Mouse (Mus musculus): Measurements from ENCODE around the gene Zfp277. TPM values are rescaled to one million over a fixed set of nuclear protein-coding genes. Genes with fewer than 3 reads are reported as not detected.

Zfp277 gene
- total and polyA plus RNA-seq, 2 experiments from 2014 or later: 24.6 to 31.1 TPM

DNA sequence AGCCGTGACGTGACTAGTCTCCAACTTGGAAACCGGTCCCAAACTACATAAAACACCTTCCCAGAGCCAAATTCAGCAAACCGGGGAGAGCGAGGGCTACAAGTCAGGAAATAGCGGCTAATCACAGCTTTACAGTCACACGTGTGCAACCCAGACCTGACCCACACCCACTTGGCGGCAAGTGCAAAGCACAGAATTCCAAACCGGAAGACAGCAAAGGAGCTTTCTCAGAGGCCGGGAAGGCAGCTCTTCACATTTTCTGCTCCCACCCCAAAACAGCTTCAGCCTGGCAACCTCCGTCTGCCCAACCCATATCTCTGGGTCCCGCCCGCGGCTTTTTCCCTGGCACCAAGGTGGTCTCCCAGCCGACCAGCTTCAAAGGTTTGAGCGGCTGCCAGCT, 496 bp downstream of the Zfp277 start:
- peak; percentile 63 for DNase-seq (ENCODE audit: low spot score)
- 2% methylated on average over 16 of the region's 16 CpGs for WGBS
- no peaks in the 10 kb centered on the region for H3K9me3 ChIP-seq (ENCODE audit: low read length)

DNA sequence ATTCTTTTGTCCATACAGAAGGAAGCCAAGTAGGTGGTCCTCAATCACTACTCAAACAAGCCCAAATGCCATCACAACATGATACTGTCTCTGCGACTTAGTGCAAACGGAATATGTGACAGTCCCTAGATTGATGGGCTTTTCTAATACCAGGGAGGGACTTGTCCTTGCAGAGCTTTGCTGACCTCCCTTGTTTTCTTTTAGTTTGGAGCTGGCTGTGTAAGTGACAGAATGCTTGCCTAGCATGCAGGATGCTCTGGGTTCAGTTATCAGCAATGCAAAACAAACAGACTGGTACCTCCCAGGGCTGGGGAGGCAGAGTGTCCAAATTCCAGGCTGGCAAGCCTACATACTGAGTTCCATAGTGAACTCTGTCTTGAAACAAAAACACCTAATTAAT, 7.7 kb downstream of the Zfp277 start:
- Histone ChIP-seq H3K36me3 (ENCODE audit: insufficient read depth, low read length) (no peaks in the 10 kb centered on the region), H3K9ac (replicated peaks; ENCODE audit: low read length) (no peak overlapping the region), H3K4me2 (ENCODE audit: low read depth, low read length) (no peak overlapping the region), H3K27me3 (ENCODE audit: insufficient read depth, low read length) (no peaks in the 10 kb centered on the region), H3K4me1 (ENCODE audit: insufficient read depth, low read length) (no peaks in the 10 kb centered on the region; the same call in 1 of the 2 replicates), H3K4me3 (ENCODE audit: low read length) (no peak overlapping the region), H3K27ac (no peak overlapping the region; the same call in 1 of the 2 replicates), H3K9me3 (ENCODE audit: low read length) (no peaks in the 10 kb centered on the region)
- DNase-seq (ENCODE audit: low spot score) (no peak), ATAC-seq (0 out of 2 replicates have a peak, but pooled peaks have one; percentile 29)
- 21% methylated on average over 2 of the region's 2 CpGs for WGBS
- no peak for TF ChIP-seq CTCF (IDR thresholded peaks at IDR 0.05; ENCODE audit: low read depth)

More for the DNA sequence above, 496 bp downstream of the Zfp277 start:
- H3K27ac ChIP-seq: peak overlapping the region; percentile 48; the same call in 1 of the 2 replicates
- H3K4me2 ChIP-seq (ENCODE audit: low read depth, low read length): peak overlapping the region; percentile 67
- no peak for TF ChIP-seq CTCF (IDR thresholded peaks at IDR 0.05; ENCODE audit: low read depth)
- ATAC-seq: peak; percentile 40
- H3K36me3 ChIP-seq (ENCODE audit: insufficient read depth, low read length): no peaks in the 10 kb centered on the region
- peak overlapping the region; percentile 61 for H3K9ac ChIP-seq (replicated peaks; ENCODE audit: low read length)
- peak overlapping the region; percentile 75 for H3K4me3 ChIP-seq (ENCODE audit: low read length)
- no peaks in the 10 kb centered on the region for H3K4me1 ChIP-seq (ENCODE audit: insufficient read depth, low read length)
- no peaks in the 10 kb centered on the region for H3K27me3 ChIP-seq (ENCODE audit: insufficient read depth, low read length)

DNA sequence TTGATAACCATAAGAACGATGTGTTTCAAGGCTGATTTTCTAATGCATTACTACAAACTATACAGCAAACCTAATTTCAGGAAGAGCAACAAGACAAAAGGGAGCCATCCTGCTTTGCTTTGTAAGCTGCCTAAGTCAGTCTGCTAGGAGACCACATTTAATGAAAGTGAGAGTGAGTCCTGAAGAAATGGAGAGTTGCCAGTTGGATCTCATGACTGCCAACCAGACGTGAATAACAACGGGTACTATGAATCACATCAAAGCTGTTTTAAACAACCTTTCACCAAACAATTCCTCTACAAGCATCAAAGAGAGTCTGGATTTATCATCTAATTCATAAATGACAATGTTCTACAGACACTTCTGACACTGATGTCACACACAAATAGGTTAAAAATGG, 11.6 kb downstream of the Zfp277 start:
- Histone ChIP-seq H3K4me1 (ENCODE audit: insufficient read depth, low read length) (no peaks in the 10 kb centered on the region; the same call in 1 of the 2 replicates), H3K9me3 (ENCODE audit: low read length) (no peaks in the 10 kb centered on the region), H3K4me3 (ENCODE audit: low read length) (no peak overlapping the region), H3K36me3 (ENCODE audit: insufficient read depth, low read length) (no peaks in the 10 kb centered on the region), H3K9ac (replicated peaks; ENCODE audit: low read length) (no peak overlapping the region), H3K27me3 (ENCODE audit: insufficient read depth, low read length) (no peaks in the 10 kb centered on the region), H3K4me2 (ENCODE audit: low read depth, low read length) (no peak overlapping the region), H3K27ac (no peak overlapping the region)
- DNase-seq (ENCODE audit: low spot score) (peak; percentile 34), ATAC-seq (no peak)
- WGBS: 31% methylated on average over 3 of the region's 3 CpGs
- TF ChIP-seq CTCF (IDR thresholded peaks at IDR 0.05; ENCODE audit: low read depth): no peak

DNA sequence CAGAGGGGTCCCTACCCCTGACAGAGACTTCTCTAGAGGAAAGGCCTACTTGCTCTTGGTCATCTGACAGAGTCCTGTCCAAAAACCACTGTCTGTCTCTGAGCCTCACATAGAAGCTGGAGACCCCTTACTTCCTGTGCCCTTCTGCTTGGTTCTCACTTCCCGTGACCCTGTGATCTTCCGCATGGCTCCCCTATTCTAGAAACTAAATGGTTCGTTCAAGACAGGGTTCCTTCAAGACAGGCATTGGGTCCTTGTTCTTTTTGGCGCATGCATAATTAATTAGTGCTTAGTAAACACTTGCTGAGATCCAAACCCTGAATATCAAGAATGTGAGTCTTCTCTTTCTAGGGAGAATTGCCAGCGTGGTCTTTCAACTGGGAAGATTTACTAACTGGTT, 14.6 kb downstream of the Zfp277 start:
- ATAC-seq (peak; percentile 29; the same call in 1 of the 2 replicates), DNase-seq (ENCODE audit: low spot score) (peak; percentile 4)
- H3K4me1 ChIP-seq (ENCODE audit: insufficient read depth, low read length): no peaks in the 10 kb centered on the region; the same call in 1 of the 2 replicates
- peak overlapping the region; percentile 3; the same call in 1 of the 2 replicates for H3K27ac ChIP-seq
- no peak overlapping the region for H3K9ac ChIP-seq (replicated peaks; ENCODE audit: low read length)
- no peak for TF ChIP-seq CTCF (IDR thresholded peaks at IDR 0.05; ENCODE audit: low read depth)
- H3K4me3 ChIP-seq (ENCODE audit: low read length): no peak overlapping the region
- H3K36me3 ChIP-seq (ENCODE audit: insufficient read depth, low read length): no peaks in the 10 kb centered on the region
- WGBS: 41% methylated on average over 5 of the region's 5 CpGs
- H3K4me2 ChIP-seq (ENCODE audit: low read depth, low read length): no peak overlapping the region
- no peaks in the 10 kb centered on the region for H3K9me3 ChIP-seq (ENCODE audit: low read length)
- no peaks in the 10 kb centered on the region for H3K27me3 ChIP-seq (ENCODE audit: insufficient read depth, low read length)

- Histone ChIP-seq H3K36me3 (ENCODE audit: insufficient read depth, low read length) (no peaks in the 10 kb centered on the region), H3K9ac (replicated peaks; ENCODE audit: low read length) (no peak overlapping the region), H3K27ac (no peak overlapping the region), H3K4me1 (ENCODE audit: insufficient read depth, low read length) (no peaks in the 10 kb centered on the region; the same call in 1 of the 2 replicates), H3K9me3 (ENCODE audit: low read length) (no peaks in the 10 kb centered on the region), H3K27me3 (ENCODE audit: insufficient read depth, low read length) (no peaks in the 10 kb centered on the region), H3K4me2 (ENCODE audit: low read depth, low read length) (no peak overlapping the region), H3K4me3 (ENCODE audit: low read length) (no peak overlapping the region)
- TF ChIP-seq CTCF (IDR thresholded peaks at IDR 0.05; ENCODE audit: low read depth): no peak
- 56% methylated on average over 3 of the region's 3 CpGs for WGBS
- no peak for DNase-seq (ENCODE audit: low spot score)
- ATAC-seq: no peak
These were observed 15.7 kb downstream of the Zfp277 start for GRCm38 (mm10) chr12:40429976-40430375.

- no peak overlapping the region for H3K4me2 ChIP-seq (ENCODE audit: low read depth, low read length)
- H3K9ac ChIP-seq (replicated peaks; ENCODE audit: low read length): no peak overlapping the region
- TF ChIP-seq CTCF (IDR thresholded peaks at IDR 0.05; ENCODE audit: low read depth): no peak
- ATAC-seq: no peak; the same call in 1 of the 2 replicates
- no peak overlapping the region for H3K4me3 ChIP-seq (ENCODE audit: low read length)
- DNase-seq (ENCODE audit: low spot score): no peak
- no peaks in the 10 kb centered on the region for H3K36me3 ChIP-seq (ENCODE audit: insufficient read depth, low read length)
- no peaks in the 10 kb centered on the region for H3K9me3 ChIP-seq (ENCODE audit: low read length)
- no peak overlapping the region for H3K27ac ChIP-seq
- H3K4me1 ChIP-seq (ENCODE audit: insufficient read depth, low read length): no peaks in the 10 kb centered on the region
- WGBS: 83% methylated on average over 10 of the region's 10 CpGs
- H3K27me3 ChIP-seq (ENCODE audit: insufficient read depth, low read length): no peaks in the 10 kb centered on the region
These were observed 18.1 kb downstream of the Zfp277 start for GRCm38 (mm10) chr12:40427606-40428005.

DNA sequence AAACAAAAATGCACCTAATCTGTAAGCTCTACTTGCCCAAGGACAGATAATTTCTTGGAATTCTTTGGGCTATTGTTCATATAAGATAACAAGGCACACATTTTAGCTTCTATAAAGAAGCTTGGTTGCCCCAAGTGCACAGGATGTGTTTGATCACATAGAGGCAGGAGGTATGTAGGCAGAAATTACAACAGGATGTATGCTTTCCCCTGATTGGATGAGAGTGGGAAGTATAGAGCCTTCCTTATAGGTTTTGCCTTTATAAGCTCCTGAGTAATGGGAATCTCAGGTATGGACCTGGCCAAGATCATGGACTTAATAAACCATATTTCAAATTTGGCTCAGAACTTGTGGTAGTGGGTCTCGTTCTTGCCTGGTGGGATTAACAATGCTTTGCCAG, 20.7 kb downstream of the Zfp277 start:
- no peak overlapping the region for H3K4me2 ChIP-seq (ENCODE audit: low read depth, low read length)
- DNase-seq (ENCODE audit: low spot score): no peak
- no peaks in the 10 kb centered on the region for H3K27me3 ChIP-seq (ENCODE audit: insufficient read depth, low read length)
- H3K36me3 ChIP-seq (ENCODE audit: insufficient read depth, low read length): no peaks in the 10 kb centered on the region
- H3K9ac ChIP-seq (replicated peaks; ENCODE audit: low read length): no peak overlapping the region
- WGBS: 86% methylated on average over 1 of the region's 1 CpGs
- H3K9me3 ChIP-seq (ENCODE audit: low read length): no peaks in the 10 kb centered on the region
- ATAC-seq: no peak
- TF ChIP-seq CTCF (IDR thresholded peaks at IDR 0.05; ENCODE audit: low read depth): no peak
- no peak overlapping the region for H3K4me3 ChIP-seq (ENCODE audit: low read length)
- no peaks in the 10 kb centered on the region for H3K4me1 ChIP-seq (ENCODE audit: insufficient read depth, low read length)
- H3K27ac ChIP-seq: no peak overlapping the region
